In the genomic region with DNA sequence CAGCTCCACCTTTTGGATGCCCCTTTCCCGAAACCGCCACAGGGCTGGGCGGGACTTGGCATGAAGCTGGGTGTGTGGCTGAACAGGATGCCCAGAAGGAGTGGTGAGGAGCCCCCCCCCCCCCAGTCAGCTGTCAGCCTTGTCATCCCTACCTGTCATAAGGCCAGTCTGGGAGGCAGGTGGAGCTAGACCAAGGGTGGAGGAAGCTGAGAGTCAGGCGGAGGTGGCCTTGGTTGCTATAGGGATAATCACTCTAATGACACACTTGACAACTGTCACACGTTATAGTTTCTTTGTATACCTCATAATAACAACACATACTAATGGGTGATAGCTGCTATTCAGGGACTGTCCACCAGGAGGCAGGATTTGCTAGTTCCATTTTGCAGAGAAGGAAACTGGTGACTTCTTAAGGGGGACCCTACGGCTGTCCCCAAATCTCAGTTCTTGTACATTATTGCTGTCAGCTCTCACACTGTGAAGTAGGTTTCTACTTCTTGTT, we compare ENCODE assay signal across 8 mouse cellular contexts. TPM values are rescaled to one million over a fixed set of nuclear protein-coding genes. Genes with fewer than 3 reads are reported as not detected.
A peak's percentile ranks its signal among the peaks of the same experiment; 100 is the strongest.
DNase-seq lines count a peak whose midpoint lies in the region; ATAC-seq and TF ChIP-seq lines count a peak whose summit lies in the region.

No protein-coding gene starts in this region.

- H3K4me3 ChIP-seq in left cerebral cortex, adult 2 months = no peak overlapping the region
- H3K4me3 ChIP-seq in heart, embryonic 13.5 days = no peak overlapping the region
- peak overlapping the region; percentile 77 for H3K4me3 ChIP-seq in myocyte

- H3ac ChIP-seq in myocyte (ENCODE audit: control insufficient read depth, insufficient read length) = no peak overlapping the region

- peak in 1 of 2 experiments; percentile 37 for DNase-seq in left cerebral cortex, adult 2 months (ENCODE audit: extremely low spot score in 1 of 2, low spot score in 2 of 2)
- no peak for DNase-seq in left cerebral cortex, adult 11 months (ENCODE audit: low spot score)
- DNase-seq in MEL-GATA-1-ER (ENCODE audit: extremely low read depth, low read depth) = peak; percentile 78
- DNase-seq in cerebellum, adult 9-11 months = peak; percentile 58
- peak; percentile 27 to 33 for DNase-seq in layer of hippocampus, postnatal 14 days (ENCODE audit: low spot score in 2 of 2)
- DNase-seq in yolk sac, embryonic 10.5 days (ENCODE audit: low spot score) = peak; percentile 44

- TF ChIP-seq CTCF in left cerebral cortex, adult 2 months (IDR thresholded peaks at IDR 0.05) = peak; percentile 74

- peaks cover 4% of the 10 kb centered on the region; the same call in 1 of the 2 replicates for H3K36me3 ChIP-seq in heart, embryonic 13.5 days
- H3K36me3 ChIP-seq in myocyte (ENCODE audit: control insufficient read depth, insufficient read depth) = no peaks in the 10 kb centered on the region

- 0 out of 2 replicates have a peak overlapping the region, but pooled peaks have one; percentile 52 for H3K9ac ChIP-seq in heart, embryonic 13.5 days

- peaks cover 11% of the 10 kb centered on the region for H3K79me2 ChIP-seq in myocyte (ENCODE audit: control insufficient read depth, insufficient read depth)

- TF ChIP-seq POLR2A in myocyte (IDR thresholded peaks at IDR 0.05; ENCODE audit: insufficient read length, low read depth) = no peak

- no peaks in the 10 kb centered on the region for H3K27me3 ChIP-seq in heart, embryonic 13.5 days (replicated peaks)
- H3K27me3 ChIP-seq in myocyte (ENCODE audit: control insufficient read depth, insufficient read depth, insufficient read length) = no peaks in the 10 kb centered on the region

- WGBS in heart, embryonic 13.5 days = 24% methylated on average over 6 of the region's 6 CpGs

- H3K9me3 ChIP-seq in heart, embryonic 13.5 days = no peaks in the 10 kb centered on the region

- ATAC-seq in heart, embryonic 13.5 days (ENCODE audit: extremely low read depth, insufficient number of reproducible peaks, low FRiP score, low TSS enrichment) = no peak

- H3K4me1 ChIP-seq in heart, embryonic 13.5 days = peaks cover 46% of the 10 kb centered on the region

- no peak overlapping the region for H3K27ac ChIP-seq in left cerebral cortex, adult 2 months
- H3K27ac ChIP-seq in heart, embryonic 13.5 days (replicated peaks) = peak overlapping the region; percentile 66; the same call in 1 of the 2 replicates

- 0 out of 2 replicates have a peak overlapping the region, but pooled peaks have one; percentile 90 for H3K4me2 ChIP-seq in heart, embryonic 13.5 days
- H3K4me2 ChIP-seq in myocyte (ENCODE audit: low read depth) = peak overlapping the region; percentile 93

- intact Hi-C loops in left cerebral cortex, adult 2 months (cut with DNase I) = loop anchor here (5.0 kb wide), 1 partner anchor 104 kb away; no protein-coding TSS in a partner anchor

TF ChIP-seq in myocyte, 11 proteins besides CTCF, POLR2A, EP300 and RAD21:
- TF ChIP-seq CEBPB (IDR thresholded peaks at IDR 0.05; ENCODE audit: insufficient read depth, poor library complexity, severe bottlenecking) (no peak), MYOD1 (IDR thresholded peaks at IDR 0.05; ENCODE audit: control insufficient read depth in 1 of 3, insufficient read length in 2 of 3, low read depth in 2 of 3) (peak; percentile 79 to 99 (median 94)), TCF3 (IDR thresholded peaks at IDR 0.05; ENCODE audit: insufficient read length, low read depth) (peak; percentile 60), TCF12 (IDR thresholded peaks at IDR 0.05; ENCODE audit: insufficient read depth, poor library complexity, severe bottlenecking) (peak; percentile 50), POLR2AphosphoS2 (IDR thresholded peaks at IDR 0.05; ENCODE audit: insufficient read length, low read depth) (no peak), MAX (IDR thresholded peaks at IDR 0.05; ENCODE audit: low read depth) (no peak), USF1 (IDR thresholded peaks at IDR 0.05; ENCODE audit: low read depth) (no peak), SRF (IDR thresholded peaks at IDR 0.05; ENCODE audit: control insufficient read depth, insufficient read length, low read depth) (no peak), MYOG (IDR thresholded peaks at IDR 0.05; ENCODE audit: control insufficient read depth in 1 of 3, insufficient read depth in 1 of 3, insufficient read length in 2 of 3, low read depth in 2 of 3) (peak in 2 of 3 experiments; percentile 76 to 93)

RNA-seq across cellular contexts. Expression of a gene that starts 1.9 kb away (rescaled TPM):
- 1 to 10 TPM in 1 of 2 experiments, under 1 TPM in 1; 0.75 to 1.2 TPM for total RNA-seq in left cerebral cortex, adult 2 months (2021)
- 25.0 and 25.1 TPM in 2 replicates for polyA plus RNA-seq in heart, embryonic 13.5 days (2015; fragmentation: Nextera tagmentation; extraction: Ambion mirVana)
- total RNA-seq in layer of hippocampus, postnatal 14 days (2021) = 1 to 10 TPM; 2.0 to 2.2 TPM
- 51.1 TPM for polyA plus RNA-seq in myocyte (2012; fragmentation: generic; extraction: Trizol)

RNA-seq across cellular contexts. Expression of a gene that starts 36.1 kb away (rescaled TPM):
- 10 to 100 TPM; 36.8 to 39.8 TPM for total RNA-seq in left cerebral cortex, adult 2 months (2021)
- 0.94 and 1.1 TPM in 2 replicates for polyA plus RNA-seq in heart, embryonic 13.5 days (2015; fragmentation: Nextera tagmentation; extraction: Ambion mirVana)
- 10 to 100 TPM; 34.7 to 37.7 TPM for total RNA-seq in layer of hippocampus, postnatal 14 days (2021)
- polyA plus RNA-seq in myocyte (2012; fragmentation: generic; extraction: Trizol) = 22.3 TPM

RNA-seq across cellular contexts. Expression of a gene that starts 43.1 kb away (rescaled TPM):
- 10 to 100 TPM; 73.2 to 92.3 TPM for total RNA-seq in left cerebral cortex, adult 2 months (2021)
- 31.6 and 35.5 TPM in 2 replicates for polyA plus RNA-seq in heart, embryonic 13.5 days (2015; fragmentation: Nextera tagmentation; extraction: Ambion mirVana)
- 10 to 100 TPM; 69.3 to 73.2 TPM for total RNA-seq in layer of hippocampus, postnatal 14 days (2021)
- polyA plus RNA-seq in myocyte (2012; fragmentation: generic; extraction: Trizol) = 20.3 TPM

RNA-seq across cellular contexts. Expression of a gene that starts 57.2 kb away (rescaled TPM):
- not detected for total RNA-seq in left cerebral cortex, adult 2 months (2021)
- not detected in 2 replicates for polyA plus RNA-seq in heart, embryonic 13.5 days (2015; fragmentation: Nextera tagmentation; extraction: Ambion mirVana)
- total RNA-seq in layer of hippocampus, postnatal 14 days (2021) = not detected
- polyA plus RNA-seq in myocyte (2012; fragmentation: generic; extraction: Trizol) = 0.05 TPM
